Mouse (Mus musculus): ENCODE data around the gene Cyren. TPM values are rescaled to one million over a fixed set of nuclear protein-coding genes. Genes with fewer than 3 reads are reported as not detected.

The Cyren gene
- total RNA-seq, 1 experiment: 4.3 TPM

DNA sequence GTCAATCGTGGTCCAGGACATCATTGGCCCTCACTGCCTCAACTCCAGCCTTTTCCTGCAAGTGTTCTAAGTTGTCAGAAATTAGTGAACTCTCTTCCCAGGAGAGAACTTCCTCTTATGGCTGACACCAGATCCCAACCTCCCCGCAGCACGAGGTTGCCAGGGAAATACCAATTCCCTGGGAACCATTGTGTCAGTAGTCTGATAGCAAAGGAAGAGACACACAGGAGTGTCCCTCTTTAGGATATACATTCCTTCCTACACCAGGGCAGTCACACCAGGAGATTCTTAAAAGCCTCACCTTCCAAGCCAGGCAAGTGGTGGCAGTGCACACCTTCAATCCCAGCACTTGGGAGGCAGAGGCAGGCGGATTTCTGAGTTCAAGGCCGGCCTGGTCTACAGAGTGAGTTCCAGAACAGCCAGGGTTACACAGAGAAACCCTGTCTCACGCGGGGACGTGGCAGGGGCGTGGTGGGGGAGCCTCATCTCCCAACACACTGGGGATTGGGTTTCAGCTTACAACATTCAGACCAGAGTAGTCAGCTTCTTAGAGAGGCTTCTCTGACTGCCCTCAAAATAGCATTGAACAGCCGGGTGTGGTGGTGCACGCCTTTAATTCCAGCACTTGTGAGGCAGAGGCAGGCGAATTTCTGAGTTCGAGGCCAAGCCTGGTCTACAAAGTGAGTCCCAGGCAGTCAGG is 35.6 kb upstream of the Cyren start:
- H3K36me3 ChIP-seq (ENCODE audit: control insufficient read depth, insufficient read depth, low read length, poor library complexity, severe bottlenecking): no peaks in the 10 kb centered on the region
- DNase-seq (ENCODE audit: low read depth, low spot score): no peak
- in situ Hi-C loops (cut with MboI; ENCODE audit: low sequenced_read_pairs in 2 of 2, unreplicated experiment in 2 of 2): no loop called here
- TF ChIP-seq ZNF384 (IDR thresholded peaks at IDR 0.05; ENCODE audit: low read depth, low read length) (no peak), CHD2 (IDR thresholded peaks at IDR 0.05; ENCODE audit: low read depth, low read length) (no peak), HCFC1 (IDR thresholded peaks at IDR 0.05; ENCODE audit: borderline replicate concordance, insufficient read depth, low read length) (no peak), MAFK (IDR thresholded peaks at IDR 0.05; ENCODE audit: insufficient read depth, low read depth, low read length) (no peak), ZC3H11A (IDR thresholded peaks at IDR 0.05; ENCODE audit: borderline replicate concordance, low read depth, low read length) (no peak)
- H3K4me3 ChIP-seq (ENCODE audit: insufficient read depth in 1 of 2, low read depth in 1 of 2, low read length in 2 of 2, poor library complexity in 1 of 2, severe bottlenecking in 1 of 2): no peak overlapping the region
- no peaks in the 10 kb centered on the region for H3K9me3 ChIP-seq (ENCODE audit: control insufficient read depth, insufficient read depth, low read depth, low read length)
- H3K9ac ChIP-seq (ENCODE audit: insufficient read depth, low read depth, low read length, poor library complexity, severe bottlenecking): no peak overlapping the region
- peaks cover 1 to 3% of the 10 kb centered on the region in 2 experiments; a peak in 2 of 4 replicates for H3K4me1 ChIP-seq (ENCODE audit: control insufficient read depth in 2 of 2, insufficient read depth in 2 of 2, low read length in 2 of 2, poor library complexity in 1 of 2)
- H3K27ac ChIP-seq (ENCODE audit: insufficient read depth, low read depth, low read length, poor library complexity, severe bottlenecking): no peak overlapping the region

DNA sequence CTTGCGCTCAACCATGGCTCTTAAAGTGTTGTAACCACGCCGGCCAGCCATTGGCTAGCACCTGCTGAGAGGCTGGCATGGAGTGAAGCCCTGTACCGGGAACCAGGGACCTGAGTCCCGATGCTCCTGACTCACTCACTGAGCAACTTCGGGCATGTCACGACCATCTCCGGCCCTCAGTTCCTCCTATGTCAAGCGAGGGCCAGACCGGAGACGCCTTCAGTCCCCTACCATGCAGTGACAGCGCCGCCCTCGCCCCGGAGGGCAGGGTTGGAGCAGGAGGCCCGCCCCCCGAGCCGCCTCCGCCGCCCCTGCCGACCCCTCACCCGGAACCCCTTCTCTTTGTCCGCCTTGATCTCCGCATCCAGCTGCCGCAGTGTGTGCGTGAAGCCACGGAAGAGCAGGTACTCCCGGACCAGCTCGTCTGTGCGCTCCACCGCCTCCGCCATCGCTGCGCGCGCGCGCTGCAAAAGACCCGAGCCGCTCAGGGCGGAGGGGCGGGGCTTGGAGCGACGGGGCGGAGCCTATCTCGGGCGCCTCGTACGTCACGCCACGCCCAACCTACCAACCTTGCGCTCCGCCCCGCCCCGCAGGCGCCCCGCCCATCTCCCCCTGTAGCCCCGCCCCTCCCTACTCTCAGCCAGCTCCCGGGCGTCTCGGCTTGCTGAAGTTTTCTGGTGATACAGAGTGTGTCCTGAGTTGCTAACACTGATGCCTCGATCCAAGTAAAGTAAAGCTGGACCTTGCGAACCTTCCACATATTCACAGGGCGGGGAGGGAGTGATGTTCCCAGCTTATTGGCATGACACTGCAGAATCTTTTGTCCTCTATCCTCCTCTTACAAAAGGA is 32.7 kb upstream of the Cyren start, which contains the start of gene Wdr91:
TSS of gene Wdr91 (minus strand) at position 506 of the 849 bp plus-strand sequence.
- in situ Hi-C loops (cut with MboI; ENCODE audit: low sequenced_read_pairs in 2 of 2, unreplicated experiment in 2 of 2): no loop called here
- no peak; the same call in 1 of the 2 replicates for TF ChIP-seq HCFC1 (IDR thresholded peaks at IDR 0.05; ENCODE audit: borderline replicate concordance, insufficient read depth, low read length)
- TF ChIP-seq CHD2 (IDR thresholded peaks at IDR 0.05; ENCODE audit: low read depth, low read length): no peak
- no peak for TF ChIP-seq ZC3H11A (IDR thresholded peaks at IDR 0.05; ENCODE audit: borderline replicate concordance, low read depth, low read length)
- no peak for TF ChIP-seq ZNF384 (IDR thresholded peaks at IDR 0.05; ENCODE audit: low read depth, low read length)
- TF ChIP-seq MAFK (IDR thresholded peaks at IDR 0.05; ENCODE audit: insufficient read depth, low read depth, low read length): peak; percentile 57
- Histone ChIP-seq H3K9me3 (ENCODE audit: control insufficient read depth, insufficient read depth, low read depth, low read length) (no peaks in the 10 kb centered on the region), H3K36me3 (ENCODE audit: control insufficient read depth, insufficient read depth, low read length, poor library complexity, severe bottlenecking) (peaks cover 5% of the 10 kb centered on the region; the same call in 1 of the 2 replicates), H3K27ac (ENCODE audit: insufficient read depth, low read depth, low read length, poor library complexity, severe bottlenecking) (no peak within 1 kb of the TSS; the same call in 1 of the 2 replicates), H3K9ac (ENCODE audit: insufficient read depth, low read depth, low read length, poor library complexity, severe bottlenecking) (peak within 1 kb of the TSS; percentile 85), H3K4me1 (ENCODE audit: control insufficient read depth in 2 of 2, insufficient read depth in 2 of 2, low read length in 2 of 2, poor library complexity in 1 of 2) (peaks cover 1 to 3% of the 10 kb centered on the region in 2 experiments; a peak in 2 of 4 replicates), H3K4me3 (ENCODE audit: insufficient read depth in 1 of 2, low read depth in 1 of 2, low read length in 2 of 2, poor library complexity in 1 of 2, severe bottlenecking in 1 of 2) (peak within 1 kb of the TSS; percentile 97 to 100)
- peak; percentile 75 for DNase-seq (ENCODE audit: low read depth, low spot score)

DNA sequence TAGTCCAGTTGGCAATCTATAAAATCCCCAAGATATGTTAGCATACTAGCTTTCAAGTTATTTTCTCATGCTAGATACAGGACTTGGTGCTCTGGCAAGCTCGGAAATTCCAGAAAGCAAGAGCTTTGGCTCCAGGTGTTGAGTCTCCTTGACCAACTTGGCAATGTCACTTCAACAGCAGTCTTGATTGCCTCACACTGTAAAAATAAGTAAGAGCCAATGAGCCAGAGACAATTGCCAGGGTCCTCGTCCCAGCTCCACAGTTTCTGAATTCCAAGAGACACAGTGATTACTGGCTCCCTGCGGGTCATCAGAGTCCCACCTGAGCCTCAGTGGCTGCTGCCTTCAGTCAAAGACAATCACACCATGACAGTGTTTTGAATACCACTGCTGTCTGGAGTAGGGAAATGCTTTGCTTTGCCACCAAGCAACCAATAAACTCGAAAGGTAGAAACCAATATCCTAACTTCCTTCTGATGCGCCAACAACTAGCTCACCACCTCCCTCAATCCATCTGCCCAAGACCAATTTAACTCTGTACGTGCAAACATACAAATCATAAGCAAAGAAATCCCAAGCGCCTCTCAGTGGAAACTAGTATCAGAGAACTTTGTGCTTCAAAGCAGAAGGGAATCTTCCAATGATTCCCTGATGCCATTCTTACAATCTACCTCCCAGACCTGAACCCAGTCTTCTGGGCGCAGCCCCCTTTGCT is 31.9 kb upstream of the Cyren start:
- Histone ChIP-seq H3K9me3 (ENCODE audit: control insufficient read depth, insufficient read depth, low read depth, low read length) (no peaks in the 10 kb centered on the region), H3K27ac (ENCODE audit: insufficient read depth, low read depth, low read length, poor library complexity, severe bottlenecking) (no peak overlapping the region), H3K4me3 (ENCODE audit: insufficient read depth in 1 of 2, low read depth in 1 of 2, low read length in 2 of 2, poor library complexity in 1 of 2, severe bottlenecking in 1 of 2) (peak overlapping the region; percentile 97 to 100), H3K4me1 (ENCODE audit: control insufficient read depth in 2 of 2, insufficient read depth in 2 of 2, low read length in 2 of 2, poor library complexity in 1 of 2) (peaks cover 1 to 3% of the 10 kb centered on the region in 2 experiments; a peak in 2 of 4 replicates), H3K36me3 (ENCODE audit: control insufficient read depth, insufficient read depth, low read length, poor library complexity, severe bottlenecking) (peaks cover 10% of the 10 kb centered on the region), H3K9ac (ENCODE audit: insufficient read depth, low read depth, low read length, poor library complexity, severe bottlenecking) (peak overlapping the region; percentile 85)
- in situ Hi-C loops (cut with MboI; ENCODE audit: low sequenced_read_pairs in 2 of 2, unreplicated experiment in 2 of 2): no loop called here
- TF ChIP-seq MAFK (IDR thresholded peaks at IDR 0.05; ENCODE audit: insufficient read depth, low read depth, low read length): no peak
- TF ChIP-seq HCFC1 (IDR thresholded peaks at IDR 0.05; ENCODE audit: borderline replicate concordance, insufficient read depth, low read length): no peak
- TF ChIP-seq ZC3H11A (IDR thresholded peaks at IDR 0.05; ENCODE audit: borderline replicate concordance, low read depth, low read length): no peak
- TF ChIP-seq CHD2 (IDR thresholded peaks at IDR 0.05; ENCODE audit: low read depth, low read length): no peak
- no peak for TF ChIP-seq ZNF384 (IDR thresholded peaks at IDR 0.05; ENCODE audit: low read depth, low read length)
- no peak for DNase-seq (ENCODE audit: low read depth, low spot score)

GRCm38 (mm10) chr6:34907696-34908260 is 29.9 kb upstream of the Cyren start:
- TF ChIP-seq ZNF384 (IDR thresholded peaks at IDR 0.05; ENCODE audit: low read depth, low read length) (no peak), HCFC1 (IDR thresholded peaks at IDR 0.05; ENCODE audit: borderline replicate concordance, insufficient read depth, low read length) (no peak), ZC3H11A (IDR thresholded peaks at IDR 0.05; ENCODE audit: borderline replicate concordance, low read depth, low read length) (no peak), MAFK (IDR thresholded peaks at IDR 0.05; ENCODE audit: insufficient read depth, low read depth, low read length) (no peak), CHD2 (IDR thresholded peaks at IDR 0.05; ENCODE audit: low read depth, low read length) (no peak)
- Histone ChIP-seq H3K4me3 (ENCODE audit: insufficient read depth in 1 of 2, low read depth in 1 of 2, low read length in 2 of 2, poor library complexity in 1 of 2, severe bottlenecking in 1 of 2) (no peak overlapping the region), H3K36me3 (ENCODE audit: control insufficient read depth, insufficient read depth, low read length, poor library complexity, severe bottlenecking) (peaks cover 17% of the 10 kb centered on the region), H3K9me3 (ENCODE audit: control insufficient read depth, insufficient read depth, low read depth, low read length) (no peaks in the 10 kb centered on the region), H3K4me1 (ENCODE audit: control insufficient read depth in 2 of 2, insufficient read depth in 2 of 2, low read length in 2 of 2, poor library complexity in 1 of 2) (no peaks in the 10 kb centered on the region), H3K9ac (ENCODE audit: insufficient read depth, low read depth, low read length, poor library complexity, severe bottlenecking) (no peak overlapping the region), H3K27ac (ENCODE audit: insufficient read depth, low read depth, low read length, poor library complexity, severe bottlenecking) (no peak overlapping the region)
- no peak for DNase-seq (ENCODE audit: low read depth, low spot score)
- in situ Hi-C loops (cut with MboI; ENCODE audit: low sequenced_read_pairs in 2 of 2, unreplicated experiment in 2 of 2): no loop called here

Data from ES-E14 (cell line).